Mouse (Mus musculus) ES-E14 (cell line): Measurements from ENCODE around the gene Trabd. TPM values are rescaled to one million over a fixed set of nuclear protein-coding genes. Genes with fewer than 3 reads are reported as not detected.

Source experiments
- DNase-seq: peaks from one replicate; pipeline ENCODE4 v3.0.0-alpha.2; 2013; ENCODE audit warnings: low read depth, low spot score
- H3K27ac ChIP-seq: 2 replicates; pipeline ENCODE4 v1.5.1; 2012; ENCODE audit warnings: low read depth, mild to moderate bottlenecking, low read length, moderate library complexity, mixed read lengths; ENCODE audit not compliant: poor library complexity, insufficient read depth, severe bottlenecking
- H3K36me3 ChIP-seq: 2 replicates; pipeline ENCODE4 v1.6.1; 2012; ENCODE audit warnings: mild to moderate bottlenecking, low read length, moderate library complexity, mixed read lengths; ENCODE audit not compliant: control insufficient read depth, poor library complexity, insufficient read depth, severe bottlenecking
- H3K4me1 ChIP-seq, 2 experiments: fragments of 150-350 bp in 1 of 2; sonication (generic) in 1 of 2; 2 replicates each; pipeline ENCODE4 v1.6.1; 2012; ENCODE audit warnings: low read length in 2 of 2, mild to moderate bottlenecking in 1 of 2, mixed read lengths in 1 of 2; ENCODE audit not compliant: control insufficient read depth in 2 of 2, insufficient read depth in 2 of 2, poor library complexity in 1 of 2
- H3K4me3 ChIP-seq, 2 experiments: fragments of 150-350 bp in 1 of 2; sonication (generic) in 1 of 2; 2 replicates each; pipeline ENCODE4 v1.5.1; 2012; ENCODE audit warnings: low read length in 2 of 2, low read depth in 1 of 2, mild to moderate bottlenecking in 1 of 2, mixed read lengths in 1 of 2; ENCODE audit not compliant: insufficient read depth in 1 of 2, poor library complexity in 1 of 2, severe bottlenecking in 1 of 2
- H3K9ac ChIP-seq: 2 replicates; pipeline ENCODE4 v1.6.1; 2012; ENCODE audit warnings: low read depth, mild to moderate bottlenecking, low read length, mixed read lengths; ENCODE audit not compliant: poor library complexity, insufficient read depth, severe bottlenecking
- H3K9me3 ChIP-seq: fragments of 150-350 bp; sonication (generic); 2 replicates; pipeline ENCODE4 v1.6.1; 2012; ENCODE audit warnings: low read depth, mild to moderate bottlenecking, low read length; ENCODE audit not compliant: control insufficient read depth, insufficient read depth
- CHD2 ChIP-seq: IDR thresholded peaks from 2 replicates; pipeline ENCODE4 v1.6.1; 2014; ENCODE audit warnings: mild to moderate bottlenecking, low read depth, low read length, inconsistent platforms
- HCFC1 ChIP-seq: IDR thresholded peaks from 2 replicates; pipeline ENCODE4 v1.6.1; 2012; ENCODE audit warnings: low read length, inconsistent platforms, borderline replicate concordance; ENCODE audit not compliant: insufficient read depth
- MAFK ChIP-seq: IDR thresholded peaks from 2 replicates; pipeline ENCODE4 v1.6.1; 2014; ENCODE audit warnings: mild to moderate bottlenecking, low read depth, low read length, inconsistent platforms; ENCODE audit not compliant: insufficient read depth
- ZC3H11A ChIP-seq: IDR thresholded peaks from 2 replicates; pipeline ENCODE4 v1.6.1; 2012; ENCODE audit warnings: low read depth, mild to moderate bottlenecking, inconsistent platforms, low read length, borderline replicate concordance
- ZNF384 ChIP-seq: IDR thresholded peaks from 2 replicates; pipeline ENCODE4 v1.6.1; 2012; ENCODE audit warnings: low read depth, low read length, inconsistent platforms
- in situ Hi-C, 2 experiments: fragments of 600-800 bp; cut with MboI; formaldehyde crosslinking; loops; one replicate each; pipeline ENCODE4 v1.15.1; 2025; ENCODE audit warnings: low sequenced_read_pairs in 2 of 2, inconsistent platforms in 1 of 2; ENCODE audit not compliant: unreplicated experiment in 2 of 2
- total RNA-seq: library from RNA; depleted of rRNA; stranded (reverse); fragments of 300-350 nt; gene quantifications from 2 replicates; pipeline ENCODE4 v1.2.3, GENCODE M21; 2012; rRNA removed

Trabd gene
- total RNA-seq: 24.2 and 29.9 TPM in 2 replicates

DNA sequence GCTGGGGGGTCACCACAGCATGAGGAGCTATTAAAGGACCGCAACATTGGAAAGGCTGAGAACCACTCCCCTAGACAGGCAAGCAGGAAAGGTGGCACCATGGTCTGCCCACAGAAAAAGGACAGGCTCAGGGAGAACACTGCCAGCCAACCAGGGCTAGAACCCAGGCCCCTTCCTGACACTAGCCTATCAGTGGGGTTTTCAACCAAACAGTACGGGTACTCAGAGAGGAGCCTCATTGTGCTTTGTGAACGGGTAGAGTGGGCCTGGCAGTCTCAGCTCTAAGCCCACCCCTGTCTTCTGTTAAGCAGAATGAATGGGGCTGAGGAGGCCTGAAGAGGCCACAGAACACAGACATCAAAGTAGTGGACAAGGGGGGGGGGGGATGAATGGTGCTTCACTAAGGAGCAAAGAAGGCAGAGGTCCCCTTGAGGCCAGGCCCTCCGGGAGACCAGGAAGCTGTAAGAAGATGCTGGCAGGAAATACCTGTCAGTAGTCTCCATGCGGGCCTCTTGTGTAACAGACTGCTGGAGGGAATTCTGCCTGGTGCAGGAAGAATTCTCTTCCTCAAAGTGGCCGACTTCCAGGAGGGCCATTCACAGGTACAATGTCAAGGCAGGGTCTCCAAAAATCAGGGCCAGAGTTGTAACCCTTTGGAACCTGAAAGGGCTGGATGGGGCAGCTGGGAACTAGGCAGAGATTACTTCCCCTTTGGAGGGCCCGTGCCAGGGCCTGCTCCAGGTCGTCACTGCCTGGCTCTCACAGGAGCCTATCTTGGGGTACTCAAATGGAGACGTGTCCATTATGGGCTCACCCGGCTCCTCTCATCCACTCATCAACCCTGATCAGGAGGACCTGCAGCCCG lies at the start of gene Trabd:
Gene Trabd (plus strand): TSS at position 512 of the 865 bp plus-strand sequence.
- peak within 1 kb of the TSS; percentile 59 to 78 for H3K4me3 ChIP-seq
- in situ Hi-C loops: no loop called here
- H3K9me3 ChIP-seq: no peaks in the 10 kb centered on the region
- peaks cover 0 to 14% of the 10 kb centered on the region in 2 experiments; a peak in 2 of 4 replicates for H3K4me1 ChIP-seq
- TF ChIP-seq HCFC1 (no peak), CHD2 (no peak), ZC3H11A (no peak), MAFK (no peak), ZNF384 (no peak)
- H3K36me3 ChIP-seq: no peaks in the 10 kb centered on the region
- peak within 1 kb of the TSS; percentile 62; the same call in 1 of the 2 replicates for H3K9ac ChIP-seq
- H3K27ac ChIP-seq: no peak within 1 kb of the TSS
- DNase-seq: no peak

DNA sequence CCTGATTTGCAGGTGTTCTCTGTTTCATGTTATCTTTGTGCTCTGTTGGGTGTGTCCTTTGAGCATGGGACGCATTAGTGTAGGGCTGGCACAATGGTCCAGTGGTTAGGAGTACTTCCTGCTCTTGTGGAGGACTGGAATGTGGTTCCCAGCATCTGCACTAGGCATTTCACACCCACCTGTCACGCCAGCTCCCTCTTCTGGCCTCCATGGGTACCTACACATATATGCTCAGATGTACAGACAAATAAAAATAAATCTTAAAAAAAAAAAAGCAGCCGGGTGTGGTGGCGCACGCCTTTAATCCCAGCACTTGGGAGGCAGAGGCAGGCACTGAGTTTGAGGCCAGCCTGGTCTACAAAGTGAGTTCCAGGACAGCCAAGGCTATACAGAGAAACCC lies 30.5 kb upstream of the Trabd start:
- Histone ChIP-seq H3K9ac (no peak overlapping the region), H3K4me3 (no peak overlapping the region), H3K36me3 (no peaks in the 10 kb centered on the region), H3K9me3 (no peaks in the 10 kb centered on the region), H3K4me1 (no peaks in the 10 kb centered on the region), H3K27ac (no peak overlapping the region)
- TF ChIP-seq ZC3H11A: no peak
- peak; percentile 21 for DNase-seq
- in situ Hi-C loops: no loop called here

DNA sequence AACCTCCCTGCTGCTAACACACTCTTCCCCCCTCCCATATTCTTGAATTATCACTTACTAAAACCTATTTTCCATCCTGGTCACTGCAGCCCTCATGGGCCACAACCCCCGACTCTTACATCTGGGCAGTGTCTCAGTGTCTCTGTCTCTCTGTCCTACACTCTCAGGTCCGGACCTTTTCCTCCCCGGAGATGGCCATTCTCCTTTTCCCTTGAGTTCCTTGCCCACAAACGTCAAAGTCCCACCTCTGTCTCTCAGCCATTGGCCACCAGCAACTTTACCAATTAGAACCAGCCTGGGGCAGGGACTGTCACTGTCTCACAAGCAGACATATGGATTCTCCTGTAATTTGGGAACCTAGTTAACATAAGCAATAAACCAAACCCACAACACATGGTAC lies 28.6 kb upstream of the Trabd start:
- no peaks in the 10 kb centered on the region for H3K4me1 ChIP-seq
- no peak overlapping the region for H3K4me3 ChIP-seq
- no peak for TF ChIP-seq CHD2
- TF ChIP-seq ZC3H11A: no peak
- no peak for TF ChIP-seq MAFK
- TF ChIP-seq ZNF384: no peak
- TF ChIP-seq HCFC1: no peak
- no peaks in the 10 kb centered on the region for H3K36me3 ChIP-seq
- no peak overlapping the region for H3K27ac ChIP-seq
- H3K9ac ChIP-seq: no peak overlapping the region
- in situ Hi-C loops: no loop called here
- DNase-seq: no peak
- H3K9me3 ChIP-seq: no peaks in the 10 kb centered on the region

DNA sequence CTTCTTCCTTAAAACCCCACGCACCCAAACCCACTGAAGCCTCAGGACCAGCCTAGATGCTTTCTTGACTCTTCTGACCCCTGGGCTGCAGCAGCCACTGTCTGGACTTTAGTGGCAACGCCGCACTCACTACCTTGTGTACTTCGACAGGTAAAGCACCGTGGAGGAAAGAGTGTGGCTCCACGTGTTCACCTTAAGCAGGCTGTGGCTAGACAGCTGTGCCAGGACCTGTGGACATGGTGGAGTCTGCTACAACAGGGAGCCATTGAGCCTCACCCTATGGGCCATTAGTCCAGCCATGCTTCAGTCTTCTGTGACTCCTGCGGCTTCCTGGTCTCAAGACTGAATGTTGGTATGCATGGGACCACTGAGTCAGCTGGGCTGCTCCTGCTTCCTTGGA lies 20.3 kb upstream of the Trabd start:
- H3K9ac ChIP-seq: no peak overlapping the region
- H3K27ac ChIP-seq: no peak overlapping the region
- TF ChIP-seq ZNF384 (no peak), HCFC1 (no peak), CHD2 (no peak), MAFK (no peak), ZC3H11A (no peak)
- no peak overlapping the region for H3K4me3 ChIP-seq
- no peaks in the 10 kb centered on the region for H3K9me3 ChIP-seq
- no peaks in the 10 kb centered on the region for H3K36me3 ChIP-seq
- in situ Hi-C loops: no loop called here
- H3K4me1 ChIP-seq: peaks cover 0 to 2% of the 10 kb centered on the region in 2 experiments; a peak in 1 of 4 replicates
- DNase-seq: no peak
